Mouse (Mus musculus): ENCODE data around the gene Fbxl5. TPM values are rescaled to one million over a fixed set of nuclear protein-coding genes. Genes with fewer than 3 reads are reported as not detected.

The Fbxl5 gene
- polyA plus RNA-seq, 1 experiment from 2014 or later = 50.3 TPM

- Histone ChIP-seq H3K27ac (ENCODE audit: low read length) (no peak overlapping the region), H3K27me3 (ENCODE audit: control insufficient read depth, insufficient read depth, low read length) (no peaks in the 10 kb centered on the region), H3K4me3 (ENCODE audit: low read length) (no peak overlapping the region), H3K4me2 (ENCODE audit: low read depth, low read length) (no peak overlapping the region), H3K4me1 (ENCODE audit: control insufficient read depth, insufficient read depth, low read length) (peaks cover 5% of the 10 kb centered on the region; the same call in 1 of the 2 replicates), H3K9me3 (replicated peaks; ENCODE audit: control insufficient read depth, low read length) (no peaks in the 10 kb centered on the region), H3K36me3 (ENCODE audit: control insufficient read depth, insufficient read depth) (no peaks in the 10 kb centered on the region), H3K9ac (ENCODE audit: low read length) (no peak overlapping the region)
- 57% methylated on average over 11 of the region's 11 CpGs for WGBS
- no peak for ATAC-seq (replicated peaks; ENCODE audit: extremely low read depth, insufficient read depth, low FRiP score)
Measured at GRCm38 (mm10) chr5:43820785-43821184, 653 bp downstream of the Fbxl5 start.

DNA sequence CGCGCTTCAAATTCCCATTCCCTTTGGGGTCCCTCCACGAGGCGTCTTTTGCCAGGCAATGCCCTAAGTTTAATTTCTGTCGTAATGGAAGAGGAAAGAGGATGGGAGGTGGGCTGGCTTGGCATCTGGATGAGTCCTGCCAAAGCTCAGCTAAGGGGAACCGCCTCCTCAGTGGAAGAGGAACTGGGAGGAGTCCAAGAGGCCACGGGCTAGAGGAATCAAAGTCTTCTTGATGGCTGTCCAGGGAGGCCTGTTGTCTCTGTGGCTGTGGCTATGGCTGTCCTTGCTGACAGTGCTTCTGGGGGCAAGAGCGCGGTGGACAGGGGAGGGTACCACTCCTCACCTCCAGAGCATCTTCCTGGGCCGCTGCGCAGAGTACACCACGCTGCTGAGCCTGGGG, 2.7 kb downstream of the Fbxl5 start, which contains the start of gene Bst1:
Bst1 (plus strand) TSS at position 191 of the 400 bp plus-strand sequence.
- H3K4me3 ChIP-seq (ENCODE audit: low read length) = peak within 1 kb of the TSS; percentile 16; the same call in 1 of the 2 replicates
- H3K27me3 ChIP-seq (ENCODE audit: control insufficient read depth, insufficient read depth, low read length) = no peaks in the 10 kb centered on the region
- no peaks in the 10 kb centered on the region for H3K36me3 ChIP-seq (ENCODE audit: control insufficient read depth, insufficient read depth)
- 0 out of 2 replicates have a peak, but pooled peaks have one; percentile 37 for ATAC-seq (replicated peaks; ENCODE audit: extremely low read depth, insufficient read depth, low FRiP score)
- no peak within 1 kb of the TSS for H3K9ac ChIP-seq (ENCODE audit: low read length)
- WGBS = 49% methylated on average over 12 of the region's 12 CpGs
- peaks cover 5% of the 10 kb centered on the region; the same call in 1 of the 2 replicates for H3K4me1 ChIP-seq (ENCODE audit: control insufficient read depth, insufficient read depth, low read length)
- H3K27ac ChIP-seq (ENCODE audit: low read length) = no peak within 1 kb of the TSS
- H3K9me3 ChIP-seq (replicated peaks; ENCODE audit: control insufficient read depth, low read length) = no peaks in the 10 kb centered on the region
- 0 out of 2 replicates have a peak within 1 kb of the TSS, but pooled peaks have one; percentile 12 for H3K4me2 ChIP-seq (ENCODE audit: low read depth, low read length)

DNA sequence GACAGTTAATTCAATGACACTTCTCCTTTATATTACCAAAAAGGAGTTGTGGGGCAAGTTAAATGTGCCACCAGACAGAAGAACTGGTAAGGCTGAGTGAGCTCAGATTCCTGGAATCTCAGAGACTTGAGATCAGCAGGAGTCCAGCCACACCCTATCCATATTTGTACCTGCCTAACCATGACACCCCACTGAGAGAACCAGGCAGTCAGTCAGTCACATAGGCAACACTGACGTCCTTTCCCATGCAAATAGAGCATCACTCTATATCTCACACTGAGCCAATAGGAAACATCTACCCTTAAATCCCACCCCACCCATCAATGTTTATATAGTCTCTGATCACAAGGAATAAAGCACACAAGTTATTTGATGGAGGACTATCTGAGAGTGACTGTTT, 5.7 kb downstream of the Fbxl5 start:
- H3K9me3 ChIP-seq (replicated peaks; ENCODE audit: control insufficient read depth, low read length) = no peaks in the 10 kb centered on the region
- H3K4me3 ChIP-seq (ENCODE audit: low read length) = no peak overlapping the region
- no peak for ATAC-seq (replicated peaks; ENCODE audit: extremely low read depth, insufficient read depth, low FRiP score)

DNA sequence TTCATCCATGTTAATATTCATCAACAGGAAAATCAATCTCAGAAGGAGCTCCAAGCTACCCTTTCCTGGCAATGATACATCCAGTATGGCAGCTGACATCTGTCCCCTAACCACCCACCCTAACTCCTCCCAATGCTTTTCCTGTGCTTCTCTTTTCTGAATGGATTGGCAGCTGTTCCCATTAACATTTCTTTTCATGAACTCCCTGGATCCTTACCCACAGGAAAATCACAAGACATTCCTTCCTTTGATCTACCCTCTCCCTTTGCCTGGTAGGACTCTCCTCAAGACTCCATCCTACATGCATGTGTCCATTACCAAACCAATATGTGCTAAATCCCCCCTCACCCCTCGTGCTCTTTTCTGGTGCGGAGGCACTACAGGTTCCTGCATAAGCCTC, 6.9 kb downstream of the Fbxl5 start:
- Histone ChIP-seq H3K9me3 (replicated peaks; ENCODE audit: control insufficient read depth, low read length) (no peaks in the 10 kb centered on the region), H3K27me3 (ENCODE audit: control insufficient read depth, insufficient read depth, low read length) (no peaks in the 10 kb centered on the region), H3K9ac (ENCODE audit: low read length) (no peak overlapping the region), H3K4me2 (ENCODE audit: low read depth, low read length) (no peak overlapping the region), H3K4me1 (ENCODE audit: control insufficient read depth, insufficient read depth, low read length) (peaks cover 5% of the 10 kb centered on the region; the same call in 1 of the 2 replicates), H3K27ac (ENCODE audit: low read length) (no peak overlapping the region), H3K4me3 (ENCODE audit: low read length) (no peak overlapping the region), H3K36me3 (ENCODE audit: control insufficient read depth, insufficient read depth) (no peaks in the 10 kb centered on the region)
- no peak for ATAC-seq (replicated peaks; ENCODE audit: extremely low read depth, insufficient read depth, low FRiP score)
- WGBS = 91% methylated on average over 2 of the region's 2 CpGs

More for the DNA sequence above, 5.7 kb downstream of the Fbxl5 start:
- Histone ChIP-seq H3K27me3 (ENCODE audit: control insufficient read depth, insufficient read depth, low read length) (no peaks in the 10 kb centered on the region), H3K9ac (ENCODE audit: low read length) (no peak overlapping the region), H3K4me2 (ENCODE audit: low read depth, low read length) (no peak overlapping the region), H3K36me3 (ENCODE audit: control insufficient read depth, insufficient read depth) (no peaks in the 10 kb centered on the region), H3K4me1 (ENCODE audit: control insufficient read depth, insufficient read depth, low read length) (peaks cover 5% of the 10 kb centered on the region; the same call in 1 of the 2 replicates), H3K27ac (ENCODE audit: low read length) (no peak overlapping the region)
- 33% methylated on average over 1 of the region's 1 CpGs for WGBS

DNA sequence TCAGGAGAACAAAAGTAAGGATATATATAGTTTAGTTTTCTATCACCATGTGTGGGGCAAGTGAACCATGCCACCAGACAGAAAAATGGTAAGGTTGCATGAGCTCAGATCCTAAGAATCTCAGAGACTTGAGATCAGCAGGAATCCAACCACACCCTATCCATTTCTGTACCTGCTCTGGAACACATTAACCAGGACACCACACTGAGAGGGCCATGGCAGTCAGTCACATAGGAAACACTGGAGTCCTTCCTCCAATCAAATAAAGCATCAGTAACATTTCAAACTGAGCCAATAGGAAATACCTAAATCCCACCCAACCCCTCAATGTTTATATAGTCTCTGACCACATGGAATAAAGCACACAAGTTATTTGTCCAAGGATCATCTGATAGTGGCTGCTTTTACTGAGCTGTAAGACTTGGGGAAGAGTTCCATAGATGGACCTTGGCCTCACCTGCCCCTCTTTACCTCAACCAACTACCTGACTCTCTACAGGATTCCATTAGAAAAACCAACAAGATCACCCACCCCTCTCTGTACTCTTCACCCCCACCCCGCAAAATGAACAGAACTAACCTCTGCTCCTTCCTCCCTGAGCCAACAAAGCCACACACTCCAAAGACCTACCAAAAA, 10.9 kb downstream of the Fbxl5 start:
- no peak overlapping the region for H3K27ac ChIP-seq (ENCODE audit: low read length)
- no peak for ATAC-seq (replicated peaks; ENCODE audit: extremely low read depth, insufficient read depth, low FRiP score)
- no peaks in the 10 kb centered on the region for H3K9me3 ChIP-seq (replicated peaks; ENCODE audit: control insufficient read depth, low read length)
- no peak overlapping the region for H3K4me2 ChIP-seq (ENCODE audit: low read depth, low read length)
- H3K4me1 ChIP-seq (ENCODE audit: control insufficient read depth, insufficient read depth, low read length) = 0 out of 2 replicates have a peak, but pooled peaks cover 3% of the 10 kb centered on the region
- H3K9ac ChIP-seq (ENCODE audit: low read length) = no peak overlapping the region
- WGBS = 80% methylated on average over 1 of the region's 1 CpGs
- H3K27me3 ChIP-seq (ENCODE audit: control insufficient read depth, insufficient read depth, low read length) = no peaks in the 10 kb centered on the region
- no peaks in the 10 kb centered on the region for H3K36me3 ChIP-seq (ENCODE audit: control insufficient read depth, insufficient read depth)
- no peak overlapping the region for H3K4me3 ChIP-seq (ENCODE audit: low read length)

DNA sequence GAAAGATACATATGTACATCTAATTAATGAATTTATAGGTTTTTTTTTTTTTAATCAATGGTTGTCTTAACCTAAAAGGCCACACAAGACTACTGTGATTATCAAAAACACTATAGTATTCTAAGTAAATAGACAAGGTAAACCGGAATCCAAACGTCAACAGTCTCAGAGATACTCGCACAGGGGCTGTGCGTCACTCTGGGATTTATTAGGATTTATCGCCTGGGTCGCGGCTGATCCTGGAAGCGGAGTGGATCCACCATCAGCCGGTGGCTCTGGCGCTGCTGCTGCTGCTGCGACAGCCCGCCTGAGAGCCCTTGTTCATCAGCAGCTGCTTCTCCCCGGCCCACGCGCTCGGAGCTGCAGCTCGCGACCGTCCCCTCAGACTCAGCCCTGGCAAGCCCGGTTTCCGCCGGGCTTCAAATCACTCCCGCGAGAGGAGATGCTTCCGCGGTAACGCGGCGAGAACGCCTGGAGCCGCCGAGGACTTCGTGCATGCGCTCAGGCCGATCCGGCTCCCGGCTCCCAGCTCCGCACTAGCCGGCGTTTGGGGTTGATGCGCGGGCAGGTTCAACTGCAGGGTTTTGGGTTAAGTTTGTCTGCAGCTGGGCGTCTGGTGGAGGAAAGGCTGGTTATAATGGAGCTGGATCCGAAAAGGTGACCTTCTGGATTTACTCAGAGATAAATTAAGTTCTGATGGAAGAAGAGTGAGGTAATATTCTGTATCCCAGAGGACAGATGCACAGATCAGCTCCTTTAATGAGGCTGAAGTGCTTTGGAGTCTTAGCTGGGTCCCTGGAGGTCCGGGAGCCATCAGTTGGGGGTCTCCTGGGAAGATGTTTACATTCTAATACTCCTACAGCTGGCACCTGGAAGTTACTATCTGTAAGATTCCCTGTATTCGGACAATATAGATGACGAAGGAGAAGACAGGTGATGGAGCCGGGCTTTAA, 13.4 kb downstream of the Fbxl5 start:
- peak overlapping the region; percentile 64 for H3K4me3 ChIP-seq (ENCODE audit: low read length)
- H3K9me3 ChIP-seq (replicated peaks; ENCODE audit: control insufficient read depth, low read length) = 0 out of 2 replicates have a peak, but pooled peaks cover 3% of the 10 kb centered on the region
- peak; percentile 96 for ATAC-seq (replicated peaks; ENCODE audit: extremely low read depth, insufficient read depth, low FRiP score)
- peak overlapping the region; percentile 76 for H3K27ac ChIP-seq (ENCODE audit: low read length)
- H3K4me1 ChIP-seq (ENCODE audit: control insufficient read depth, insufficient read depth, low read length) = 0 out of 2 replicates have a peak, but pooled peaks cover 3% of the 10 kb centered on the region
- H3K4me2 ChIP-seq (ENCODE audit: low read depth, low read length) = peak overlapping the region; percentile 90
- no peaks in the 10 kb centered on the region for H3K36me3 ChIP-seq (ENCODE audit: control insufficient read depth, insufficient read depth)
- WGBS = 6% methylated on average over 48 of the region's 48 CpGs
- H3K27me3 ChIP-seq (ENCODE audit: control insufficient read depth, insufficient read depth, low read length) = no peaks in the 10 kb centered on the region
- peak overlapping the region; percentile 81 for H3K9ac ChIP-seq (ENCODE audit: low read length)

DNA sequence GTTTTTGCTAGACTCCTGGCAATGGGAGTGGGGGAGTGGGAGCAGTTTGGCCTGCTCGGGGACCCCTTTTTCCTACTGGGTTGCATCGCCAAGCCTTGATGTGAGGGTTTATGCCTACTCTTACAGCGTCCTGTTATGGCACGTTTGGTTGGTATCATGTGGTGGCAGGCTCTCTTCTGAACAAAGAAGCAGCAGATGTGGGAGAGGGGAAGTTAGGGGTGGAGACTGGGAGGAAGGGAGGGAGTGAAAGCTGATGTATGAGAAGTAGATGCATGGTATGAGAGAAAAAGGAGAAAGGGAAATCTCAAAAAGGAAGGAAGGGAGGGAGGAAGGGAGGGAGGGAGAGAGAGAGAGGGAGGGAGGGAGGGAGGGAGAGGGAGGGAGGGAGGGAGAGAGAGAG, 14.5 kb downstream of the Fbxl5 start:
- Histone ChIP-seq H3K4me1 (ENCODE audit: control insufficient read depth, insufficient read depth, low read length) (0 out of 2 replicates have a peak, but pooled peaks cover 3% of the 10 kb centered on the region), H3K9ac (ENCODE audit: low read length) (no peak overlapping the region), H3K9me3 (replicated peaks; ENCODE audit: control insufficient read depth, low read length) (0 out of 2 replicates have a peak, but pooled peaks cover 3% of the 10 kb centered on the region), H3K27ac (ENCODE audit: low read length) (no peak overlapping the region), H3K36me3 (ENCODE audit: control insufficient read depth, insufficient read depth) (no peaks in the 10 kb centered on the region), H3K4me2 (ENCODE audit: low read depth, low read length) (no peak overlapping the region), H3K27me3 (ENCODE audit: control insufficient read depth, insufficient read depth, low read length) (no peaks in the 10 kb centered on the region), H3K4me3 (ENCODE audit: low read length) (no peak overlapping the region)
- no peak for ATAC-seq (replicated peaks; ENCODE audit: extremely low read depth, insufficient read depth, low FRiP score)
- WGBS = 76% methylated on average over 4 of the region's 4 CpGs

GRCm38 (mm10) chr5:43806340-43806739, 15.1 kb downstream of the Fbxl5 start:
- H3K4me1 ChIP-seq (ENCODE audit: control insufficient read depth, insufficient read depth, low read length) = 0 out of 2 replicates have a peak, but pooled peaks cover 3% of the 10 kb centered on the region
- H3K4me3 ChIP-seq (ENCODE audit: low read length) = no peak overlapping the region
- no peak overlapping the region for H3K4me2 ChIP-seq (ENCODE audit: low read depth, low read length)
- H3K36me3 ChIP-seq (ENCODE audit: control insufficient read depth, insufficient read depth) = no peaks in the 10 kb centered on the region
- no peak for ATAC-seq (replicated peaks; ENCODE audit: extremely low read depth, insufficient read depth, low FRiP score)
- WGBS = 83% methylated on average over 7 of the region's 7 CpGs
- H3K9me3 ChIP-seq (replicated peaks; ENCODE audit: control insufficient read depth, low read length) = 0 out of 2 replicates have a peak, but pooled peaks cover 3% of the 10 kb centered on the region
- no peaks in the 10 kb centered on the region for H3K27me3 ChIP-seq (ENCODE audit: control insufficient read depth, insufficient read depth, low read length)
- no peak overlapping the region for H3K27ac ChIP-seq (ENCODE audit: low read length)
- no peak overlapping the region for H3K9ac ChIP-seq (ENCODE audit: low read length)
